Mouse (Mus musculus) bone marrow macrophage, adult 2 months (primary cell): ENCODE measurements around the gene St8sia2. TPM values are rescaled to one million over a fixed set of nuclear protein-coding genes. Genes with fewer than 3 reads are reported as not detected.

ENCODE experiments used
- H3K27ac ChIP-seq: 2 replicates; pipeline ENCODE4 v1.5.1; 2012; ENCODE audit warnings: low read depth, low read length; ENCODE audit not compliant: insufficient read depth
- H3K4me1 ChIP-seq: 2 replicates; pipeline ENCODE4 v1.6.1; 2012; ENCODE audit warnings: low read length; ENCODE audit not compliant: control insufficient read depth, insufficient read depth
- H3K4me3 ChIP-seq: 2 replicates; pipeline ENCODE4 v1.5.1; 2012; ENCODE audit warnings: mild to moderate bottlenecking, low read length, moderate library complexity; ENCODE audit not compliant: insufficient read depth
- CTCF ChIP-seq: IDR thresholded peaks from 2 replicates; pipeline ENCODE4 v1.5.1; 2012; ENCODE audit warnings: low read depth, mild to moderate bottlenecking, low read length, moderate library complexity
- POLR2A ChIP-seq: IDR thresholded peaks from 2 replicates; pipeline ENCODE4 v1.6.1; 2012; ENCODE audit warnings: mild to moderate bottlenecking, low read depth, low read length, borderline replicate concordance
- polyA plus RNA-seq: library from polyadenylated mRNA; stranded (reverse); fragments of >200 nt; gene quantifications from 2 replicates; pipeline ENCODE4 v1.2.4, GENCODE M21; 2012; ENCODE audit not compliant: missing spikeins, insufficient read depth, insufficient read length

Gene St8sia2
- polyA plus RNA-seq = not detected in 2 replicates

DNA sequence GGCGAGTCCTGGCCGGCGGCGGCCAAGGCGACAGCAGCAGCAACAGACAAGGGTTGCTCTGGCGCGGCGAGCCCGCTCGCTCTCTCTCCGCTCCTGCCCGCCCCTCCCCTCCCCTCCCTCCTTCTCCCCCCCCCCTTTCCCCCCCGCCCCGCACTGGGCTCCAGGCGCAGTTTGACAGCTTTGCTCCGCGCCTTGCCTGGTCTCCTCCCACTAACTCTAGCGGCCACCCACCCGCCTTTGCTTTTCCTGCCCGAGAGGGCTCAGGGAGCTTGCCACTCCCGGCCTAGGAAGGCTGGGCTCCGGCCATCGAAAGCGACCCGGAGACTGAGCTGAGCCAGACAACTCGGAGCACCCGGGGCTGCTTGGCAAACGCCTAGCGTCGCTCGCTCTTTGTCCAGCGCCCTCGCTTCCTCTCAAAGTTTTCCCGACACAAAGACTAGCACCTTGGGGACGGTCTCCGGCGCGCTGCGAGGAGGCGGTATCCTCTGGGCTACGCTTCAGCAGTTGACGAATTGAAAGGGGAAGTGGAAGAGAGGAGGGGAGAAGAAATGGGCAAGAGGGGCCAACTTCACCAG is at the start of gene St8sia2:
TSS of gene St8sia2 (minus strand) at position 90 of the 575 bp plus-strand sequence.
- Histone ChIP-seq H3K4me3 (no peak within 1 kb of the TSS), H3K4me1 (no peaks in the 10 kb centered on the region), H3K27ac (no peak within 1 kb of the TSS)
- TF ChIP-seq POLR2A (no peak), CTCF (no peak)

DNA sequence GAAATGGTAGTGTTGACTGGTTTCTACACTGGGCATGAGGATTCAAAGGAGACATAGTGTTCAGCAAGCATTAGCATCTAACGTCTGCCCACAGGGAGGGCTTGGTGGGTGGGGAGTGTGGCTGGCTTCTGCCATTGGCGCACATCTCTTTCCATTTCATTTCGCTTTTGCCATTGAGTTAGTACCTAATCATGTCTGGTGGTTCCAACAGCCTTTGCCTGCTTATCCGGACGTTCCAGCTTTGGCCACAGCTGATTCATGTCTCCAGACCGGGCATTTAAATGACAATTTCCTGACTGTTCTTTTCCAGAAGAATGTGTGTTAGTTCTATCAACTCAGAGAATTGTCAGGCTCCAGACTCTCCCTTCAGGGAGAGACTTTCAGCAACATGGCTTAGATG is 47.6 kb upstream of the St8sia2 start:
- no peaks in the 10 kb centered on the region for H3K4me1 ChIP-seq
- TF ChIP-seq POLR2A (no peak), CTCF (no peak)
- no peak overlapping the region for H3K4me3 ChIP-seq
- H3K27ac ChIP-seq = no peak overlapping the region

DNA sequence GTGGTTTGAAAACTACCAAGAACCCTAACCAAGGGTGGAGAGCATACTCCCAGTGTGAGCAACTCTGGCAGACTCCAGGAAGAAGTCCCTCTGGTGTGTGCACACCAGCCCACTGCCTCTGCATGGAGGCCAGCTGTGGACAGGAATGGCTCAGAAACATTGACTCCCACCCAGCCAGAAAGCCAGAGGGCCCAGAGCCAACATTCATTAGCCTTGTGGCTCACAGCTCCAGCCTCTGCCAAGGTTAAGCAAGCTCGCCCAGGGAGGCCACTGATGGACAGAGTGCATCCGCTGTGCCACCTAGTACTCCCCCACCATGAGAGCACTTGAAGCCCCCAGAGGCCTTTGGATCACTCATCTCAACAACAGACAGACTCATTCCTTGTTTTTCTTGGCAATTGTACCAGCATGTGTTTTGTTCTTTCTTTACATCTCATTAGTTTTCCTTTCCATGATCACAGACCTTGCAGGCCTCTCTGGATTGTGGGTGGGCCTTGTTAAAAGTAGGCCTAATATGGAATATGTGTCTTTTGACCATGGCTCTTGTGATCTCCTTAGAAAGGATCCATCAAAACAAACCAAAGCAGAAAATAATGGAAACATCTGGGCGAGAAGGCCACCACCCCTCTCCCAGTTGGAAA is 46.9 kb upstream of the St8sia2 start:
- Histone ChIP-seq H3K4me3 (no peak overlapping the region), H3K4me1 (no peaks in the 10 kb centered on the region), H3K27ac (no peak overlapping the region)
- TF ChIP-seq POLR2A (no peak), CTCF (no peak)

DNA sequence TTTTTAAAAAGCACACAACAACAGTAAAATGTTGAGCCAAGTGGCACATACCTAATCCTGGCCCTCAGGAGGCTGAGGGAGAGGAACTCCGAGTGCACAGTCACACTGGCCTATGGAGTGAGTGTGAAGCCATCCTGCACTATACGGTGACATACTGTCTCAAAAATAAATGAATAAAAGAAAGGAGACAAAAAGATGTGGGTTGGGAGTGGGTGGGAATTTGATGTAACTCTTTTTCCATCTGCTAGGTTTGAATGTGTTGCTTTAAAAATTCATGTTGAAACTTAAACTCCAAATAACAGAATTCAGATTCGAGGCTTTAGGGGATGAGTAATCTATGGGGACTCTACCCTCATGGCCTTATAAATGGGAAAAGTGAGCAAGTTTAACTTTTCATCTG is 46.2 kb upstream of the St8sia2 start:
- H3K4me1 ChIP-seq = no peaks in the 10 kb centered on the region
- no peak for TF ChIP-seq CTCF
- no peak for TF ChIP-seq POLR2A
- H3K27ac ChIP-seq = no peak overlapping the region
- no peak overlapping the region for H3K4me3 ChIP-seq

DNA sequence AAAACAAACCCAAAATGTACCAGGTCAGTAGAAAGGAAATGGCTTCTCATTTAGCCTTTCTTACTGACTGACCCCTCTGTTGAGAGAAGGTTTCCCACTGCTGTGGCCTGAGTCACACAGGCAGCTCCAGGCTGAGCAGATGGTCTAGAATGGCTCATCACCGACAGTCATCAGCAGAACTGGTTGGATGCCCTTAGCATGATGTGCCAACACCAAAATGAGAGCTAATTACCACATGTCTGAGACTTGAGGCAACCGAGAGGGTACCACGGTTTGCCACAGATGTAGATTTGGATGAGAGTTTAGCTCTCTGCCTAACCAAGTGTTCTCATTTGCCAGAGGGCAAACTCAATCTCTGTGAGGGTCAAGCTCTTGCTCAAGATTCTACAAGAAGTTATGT is 42.3 kb upstream of the St8sia2 start:
- no peak overlapping the region for H3K4me3 ChIP-seq
- TF ChIP-seq POLR2A = no peak
- TF ChIP-seq CTCF = no peak
- H3K4me1 ChIP-seq = no peaks in the 10 kb centered on the region
- no peak overlapping the region for H3K27ac ChIP-seq

DNA sequence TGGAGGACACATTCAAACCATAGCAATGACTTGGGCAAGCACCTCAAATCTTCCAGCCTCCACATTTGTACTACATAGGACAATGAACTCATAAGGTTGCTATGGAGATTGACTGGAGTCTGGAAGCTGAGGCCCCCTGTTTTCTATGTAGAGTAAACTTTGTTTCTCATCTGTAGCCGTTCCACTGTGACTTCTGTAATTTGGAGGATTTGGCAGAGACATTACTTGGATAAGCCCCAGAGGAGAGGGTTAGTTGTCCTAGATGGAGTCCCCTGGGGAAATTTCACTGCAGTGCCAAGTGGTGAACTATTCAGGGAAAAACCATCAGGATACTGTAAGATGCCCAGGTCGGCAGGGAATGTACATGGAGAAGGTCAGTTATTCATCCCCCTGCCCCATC is 34.1 kb upstream of the St8sia2 start:
- H3K4me1 ChIP-seq = no peaks in the 10 kb centered on the region
- H3K4me3 ChIP-seq = no peak overlapping the region
- TF ChIP-seq POLR2A (no peak), CTCF (no peak)
- H3K27ac ChIP-seq = no peak overlapping the region

DNA sequence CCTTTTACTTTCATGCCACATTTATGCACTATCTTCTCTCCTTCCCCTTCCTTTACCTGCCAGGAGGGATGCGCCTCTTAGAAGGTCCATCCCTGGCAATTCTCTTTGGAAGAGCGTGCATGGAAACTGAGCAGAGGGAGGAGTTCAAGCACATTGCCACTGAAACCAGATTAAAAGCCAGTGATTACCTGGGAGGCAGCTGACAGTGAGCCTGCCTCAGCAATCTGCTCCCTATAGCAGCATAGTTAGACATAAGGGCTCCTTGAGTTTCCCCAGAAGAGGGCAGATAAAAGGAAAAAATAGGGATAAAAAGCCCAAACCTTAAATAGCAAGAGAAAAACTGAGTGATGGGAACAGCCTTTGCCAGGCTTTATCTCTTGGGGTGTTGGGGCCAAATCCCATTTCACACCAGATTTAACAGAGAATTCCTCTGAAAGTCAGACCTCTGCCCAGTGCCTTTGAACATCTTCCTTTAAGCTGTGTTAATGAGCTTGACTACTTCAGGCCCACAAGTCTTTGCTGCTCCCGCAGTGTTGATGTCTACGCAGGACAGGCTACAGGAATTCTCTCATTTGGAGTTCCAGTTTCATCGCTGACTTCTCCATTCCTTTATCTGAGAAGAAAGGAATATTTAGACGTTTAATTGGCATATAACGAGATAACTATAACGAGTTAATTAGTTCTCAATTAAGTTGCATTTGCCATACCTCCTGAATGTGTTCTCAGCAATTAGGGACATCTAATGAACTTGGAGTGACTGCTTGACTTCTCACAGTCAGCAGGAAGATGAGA is 31.9 kb upstream of the St8sia2 start:
- TF ChIP-seq CTCF = no peak
- no peak for TF ChIP-seq POLR2A
- H3K4me1 ChIP-seq = no peaks in the 10 kb centered on the region
- H3K27ac ChIP-seq = no peak overlapping the region
- no peak overlapping the region for H3K4me3 ChIP-seq

DNA sequence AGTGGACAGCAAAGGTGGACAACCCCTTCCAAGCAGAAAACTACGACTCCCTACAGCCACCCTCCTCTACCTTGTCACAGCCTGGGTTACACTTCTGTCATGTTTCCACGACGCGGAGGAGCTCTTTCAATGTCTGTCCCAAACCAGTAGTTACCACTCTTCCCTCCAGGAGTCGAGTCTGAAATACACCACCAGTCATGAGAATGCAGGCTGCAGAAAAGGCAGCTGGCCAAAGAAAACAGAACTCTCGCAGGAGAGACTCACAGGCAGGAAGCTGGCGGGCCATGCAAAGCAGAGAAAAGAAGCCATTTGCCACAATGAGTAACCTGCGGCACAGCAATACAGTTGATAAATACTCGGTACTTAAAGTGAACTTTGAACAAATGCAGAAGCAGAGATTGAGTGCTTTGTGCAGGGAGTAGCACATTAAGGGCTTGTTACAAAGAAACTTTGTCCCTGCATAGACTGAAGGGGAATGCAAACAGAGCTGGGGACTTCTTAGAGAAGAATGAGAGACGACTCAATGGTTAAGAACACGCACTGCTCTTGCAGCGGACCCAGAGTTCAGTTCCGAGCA is 30.2 kb upstream of the St8sia2 start:
- H3K4me3 ChIP-seq = no peak overlapping the region
- no peak for TF ChIP-seq POLR2A
- no peak for TF ChIP-seq CTCF
- no peak overlapping the region for H3K27ac ChIP-seq
- no peaks in the 10 kb centered on the region for H3K4me1 ChIP-seq

DNA sequence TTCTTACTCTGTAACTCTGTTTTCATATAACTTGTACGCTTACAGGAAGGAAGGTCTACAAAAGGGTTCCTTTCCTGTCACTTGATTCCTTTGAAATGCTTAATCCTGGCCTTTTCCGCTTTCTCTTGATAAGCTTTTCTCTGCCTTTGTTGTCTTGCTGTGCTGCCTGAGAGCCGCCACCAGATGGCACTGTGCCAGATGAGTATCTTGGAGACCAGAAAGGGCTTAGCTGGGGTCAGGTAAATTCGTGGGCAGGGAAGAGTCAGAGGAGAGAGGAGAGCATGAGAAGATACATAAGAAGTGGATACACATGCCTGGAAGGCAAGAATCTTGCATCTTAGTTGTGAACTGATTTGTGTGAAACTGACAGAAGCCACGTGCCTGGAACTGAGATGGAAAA is 11.5 kb upstream of the St8sia2 start:
- Histone ChIP-seq H3K4me1 (no peaks in the 10 kb centered on the region), H3K4me3 (no peak overlapping the region), H3K27ac (no peak overlapping the region)
- no peak for TF ChIP-seq POLR2A
- peak; percentile 42; the same call in 1 of the 2 replicates for TF ChIP-seq CTCF
